Mouse (Mus musculus) testis, postnatal 14 days (tissue): Measurements from ENCODE around the gene Plxna4.
"Not testable (repeated sequence)": the region's sequence is repeated elsewhere in the genome, so short reads cannot be mapped to it uniquely, and the experiment has no call there.

Experiments
- DNase-seq: peaks from one replicate; pipeline ENCODE4 v3.0.0; 2021; ENCODE audit warnings: low spot score

Plxna4 gene

DNA sequence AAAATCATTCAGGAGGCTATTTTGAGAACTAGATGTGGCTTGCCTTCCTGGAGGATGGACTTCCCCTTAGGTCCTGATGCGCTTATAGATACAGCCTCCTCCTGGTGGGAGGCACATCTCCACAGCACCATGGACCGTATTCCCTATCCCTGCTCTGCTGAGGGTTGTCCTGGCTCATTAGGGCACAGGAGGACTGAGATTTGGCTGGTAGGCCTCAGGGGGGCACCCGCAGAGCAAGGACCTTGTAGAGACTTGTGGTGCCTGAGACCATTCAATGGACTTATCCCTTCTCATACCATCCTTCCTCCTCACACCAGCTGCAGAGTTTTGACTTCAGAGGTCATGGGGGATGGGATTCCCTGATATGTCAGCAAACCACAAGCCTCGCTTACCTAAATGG, 47.8 kb downstream of the Plxna4 start:
- no peak for DNase-seq

DNA sequence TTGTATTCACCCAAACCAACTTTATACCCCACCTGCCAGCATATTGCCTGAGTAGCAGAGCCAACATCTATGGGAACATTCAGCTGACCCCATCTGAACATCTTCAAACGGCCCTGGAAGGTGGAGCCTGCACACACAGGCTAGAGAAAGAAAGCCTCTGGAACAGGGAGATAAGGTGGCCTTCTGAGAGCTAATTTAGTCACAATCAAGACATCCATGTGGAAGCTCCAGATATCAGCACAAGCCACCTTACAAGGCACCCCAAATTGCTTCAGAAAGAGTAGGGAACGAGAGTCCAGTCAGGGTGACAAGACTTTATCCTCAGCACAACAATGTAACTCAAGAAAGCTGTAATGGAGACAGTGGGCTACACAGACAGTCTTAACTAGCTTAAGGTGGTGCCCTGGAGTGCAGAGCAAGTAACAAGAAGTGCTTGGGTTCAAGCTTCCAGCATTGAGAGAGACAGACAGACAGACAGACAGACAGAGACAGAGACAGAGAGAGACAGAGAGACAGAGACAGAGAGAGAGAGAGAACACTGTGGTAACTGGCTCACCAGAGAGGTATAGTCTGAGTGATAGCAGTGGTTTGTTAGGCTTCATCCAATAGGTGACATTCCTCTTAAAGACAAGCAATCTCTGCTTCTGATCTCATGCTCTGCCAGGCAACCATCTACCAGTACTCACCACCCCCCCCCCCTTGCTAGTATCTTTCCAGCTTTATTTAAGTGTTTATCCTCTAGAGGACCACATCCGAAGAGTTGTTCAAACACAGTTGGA, 53.8 kb downstream of the Plxna4 start:
- no peak for DNase-seq

DNA sequence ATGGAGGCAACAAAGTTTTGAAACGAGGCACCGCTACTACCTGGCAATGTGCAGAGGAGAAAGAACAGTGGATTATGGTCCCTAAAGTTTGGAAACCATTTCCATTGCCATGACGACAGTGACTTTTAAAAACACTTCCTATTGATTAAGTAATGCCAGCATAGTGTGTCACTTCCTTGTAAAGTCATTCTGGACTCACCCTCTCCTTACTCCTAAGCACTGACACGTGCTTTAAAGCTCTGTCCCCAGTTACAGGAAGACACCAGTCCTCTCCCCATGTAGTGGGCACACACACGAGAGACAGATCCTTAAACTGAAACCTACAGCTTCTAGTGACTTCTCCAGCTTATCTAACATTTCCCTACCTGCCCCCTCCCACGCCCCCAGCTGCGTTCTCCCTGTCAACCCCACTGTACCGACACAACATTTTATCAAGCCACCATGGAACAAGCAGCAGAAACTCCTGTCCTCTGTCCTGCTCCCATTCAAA, 59.9 kb downstream of the Plxna4 start:
- no peak for DNase-seq

DNA sequence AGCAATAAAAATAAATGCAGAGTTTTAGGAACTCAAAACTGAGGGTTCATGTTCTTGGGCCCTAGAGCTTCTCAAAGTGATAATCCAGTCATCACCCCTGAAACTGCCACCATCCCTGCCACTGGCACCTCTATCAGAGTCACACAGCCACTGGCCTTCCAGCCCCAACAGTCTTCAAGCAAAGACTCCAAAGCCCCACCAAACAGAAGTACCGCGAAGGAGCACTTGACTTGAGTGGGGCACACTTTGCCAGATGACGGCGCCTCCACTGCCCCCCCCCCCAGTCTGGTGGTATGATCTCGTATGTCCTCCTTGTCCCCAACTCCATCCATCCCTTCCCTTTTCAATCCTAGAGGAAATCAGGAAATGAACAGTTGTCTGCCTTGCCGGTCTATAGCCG, 60.5 kb downstream of the Plxna4 start:
- DNase-seq = no peak

DNA sequence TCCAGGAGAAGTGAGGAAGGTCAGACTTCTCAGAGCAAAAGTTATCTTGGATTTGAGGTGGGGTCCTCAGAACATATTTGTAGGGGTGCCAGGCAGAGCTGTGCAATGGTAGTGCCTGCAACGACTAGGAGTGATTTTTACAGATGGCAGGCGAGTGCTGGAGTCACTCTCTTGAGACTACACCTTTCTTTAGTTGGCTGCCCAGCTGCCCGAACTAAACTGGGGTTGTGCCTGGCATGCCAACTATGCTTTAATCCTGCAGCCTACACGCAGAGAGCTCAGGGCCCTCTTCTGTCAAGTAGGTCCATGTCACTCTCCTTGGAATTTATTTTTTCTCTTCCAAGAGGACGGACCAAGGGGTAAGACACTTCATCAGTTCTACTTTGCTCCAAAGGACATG, 61.2 kb downstream of the Plxna4 start:
- DNase-seq = no peak

GRCm38 (mm10) chr6:32520097-32520496, 67.9 kb downstream of the Plxna4 start:
- DNase-seq = no peak

GRCm38 (mm10) chr6:32518617-32519016, 69.4 kb downstream of the Plxna4 start:
- no peak for DNase-seq

DNA sequence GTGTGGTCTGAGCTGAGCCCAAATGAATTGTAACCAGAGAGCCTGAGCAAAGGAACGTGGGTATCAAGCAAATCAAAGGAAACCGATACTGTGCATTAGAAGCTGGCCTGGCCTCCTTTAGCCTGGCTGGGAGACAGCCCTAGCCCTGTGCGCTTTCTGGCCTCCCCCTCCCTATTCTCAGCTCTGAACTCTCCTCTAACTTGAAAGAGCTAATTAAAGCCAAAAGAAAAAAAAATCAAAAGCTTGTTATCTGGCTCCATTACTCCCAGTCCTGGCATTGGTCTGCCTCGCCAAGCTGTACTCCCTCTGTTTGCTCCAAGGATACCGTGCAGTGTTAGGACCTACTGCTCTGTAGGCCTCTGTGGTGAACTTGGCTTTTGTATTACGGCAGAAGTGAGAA, 73.9 kb downstream of the Plxna4 start:
- DNase-seq = peak; percentile 29

GRCm38 (mm10) chr6:32512010-32512409, 76.0 kb downstream of the Plxna4 start:
- no peak for DNase-seq

DNA sequence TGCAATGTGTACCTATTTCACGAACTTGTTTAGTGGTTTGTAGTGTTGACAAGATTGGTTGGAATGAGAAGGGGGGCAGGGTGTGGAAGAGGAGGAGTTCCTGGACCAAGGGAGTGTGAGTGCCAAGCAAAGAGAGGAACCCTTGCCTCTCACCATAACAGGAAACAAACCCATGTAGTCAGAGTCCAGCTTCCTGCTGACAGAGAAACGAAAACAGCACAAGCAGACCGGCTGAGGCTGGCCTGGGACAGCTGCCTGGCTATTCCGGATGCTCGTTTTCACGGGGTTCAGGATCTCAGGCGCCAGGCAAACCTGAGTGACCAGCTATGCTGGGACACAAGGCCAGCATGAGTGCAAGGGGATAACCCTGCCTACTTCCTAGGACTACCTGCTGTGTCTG, 77.1 kb downstream of the Plxna4 start:
- no peak for DNase-seq

- no peak for DNase-seq
These were observed 77.5 kb downstream of the Plxna4 start for GRCm38 (mm10) chr6:32510491-32510890.

- no peak for DNase-seq
These were observed 78.9 kb downstream of the Plxna4 start for GRCm38 (mm10) chr6:32509046-32509445.

DNA sequence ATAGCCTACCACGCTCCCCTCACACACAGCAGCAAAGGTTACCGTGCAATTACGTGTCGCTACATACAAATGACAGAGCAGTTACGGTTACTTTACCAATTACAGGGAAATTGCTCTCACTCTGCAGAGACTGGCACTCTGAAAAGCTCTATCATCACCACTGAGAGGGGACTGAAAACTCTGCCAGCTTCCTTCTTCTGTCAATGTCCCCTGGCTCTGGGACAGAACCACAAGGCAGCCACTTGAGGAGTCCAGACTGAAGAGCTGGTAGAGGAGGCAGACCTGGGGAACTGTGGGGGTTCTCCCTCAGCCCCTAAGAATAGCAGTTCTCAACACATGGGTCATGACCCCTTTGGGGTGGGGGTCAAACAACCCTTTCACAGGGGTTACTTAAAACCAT, 83.0 kb downstream of the Plxna4 start:
- no peak for DNase-seq

DNA sequence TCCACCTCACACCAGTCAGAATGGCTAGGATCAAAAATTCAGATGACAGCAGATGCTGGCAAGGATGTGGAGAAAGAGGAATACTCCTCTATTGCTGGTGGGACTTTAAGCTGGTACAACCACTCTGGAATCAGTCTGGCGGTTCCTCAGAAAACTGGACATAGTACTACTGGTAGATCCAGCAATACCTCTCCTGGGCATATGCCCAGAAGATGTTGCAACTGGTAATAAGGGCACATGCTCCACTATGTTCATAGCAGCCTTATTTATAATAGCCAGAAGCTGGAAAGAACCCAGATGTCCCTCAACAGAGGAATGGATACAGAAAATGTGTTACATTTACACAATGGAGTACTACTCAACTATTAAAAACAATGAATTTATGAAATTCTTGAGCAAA, 86.8 kb downstream of the Plxna4 start:
- DNase-seq = not testable (repeated sequence)

- no peak for DNase-seq
These were observed 89.9 kb downstream of the Plxna4 start for GRCm38 (mm10) chr6:32498106-32498505.

DNA sequence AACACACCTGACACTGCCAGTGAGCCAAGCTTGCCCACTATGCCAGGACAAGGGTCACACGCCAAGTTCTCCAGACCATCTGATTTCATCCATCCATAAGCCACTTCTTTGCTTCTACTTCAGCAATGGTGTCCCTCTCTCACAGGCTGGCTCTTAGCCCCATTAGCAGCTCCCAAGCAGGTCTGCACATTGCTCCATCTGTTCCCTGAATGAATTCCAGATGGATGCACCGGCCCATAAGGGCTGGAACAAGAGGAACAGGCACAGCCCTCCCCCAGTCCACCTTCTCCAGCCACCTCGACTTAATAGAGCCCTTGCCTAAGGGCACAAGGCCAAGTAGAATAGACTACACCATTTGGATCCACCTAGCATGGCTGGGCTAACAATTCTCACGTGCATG, 91.9 kb downstream of the Plxna4 start:
- DNase-seq = no peak

DNA sequence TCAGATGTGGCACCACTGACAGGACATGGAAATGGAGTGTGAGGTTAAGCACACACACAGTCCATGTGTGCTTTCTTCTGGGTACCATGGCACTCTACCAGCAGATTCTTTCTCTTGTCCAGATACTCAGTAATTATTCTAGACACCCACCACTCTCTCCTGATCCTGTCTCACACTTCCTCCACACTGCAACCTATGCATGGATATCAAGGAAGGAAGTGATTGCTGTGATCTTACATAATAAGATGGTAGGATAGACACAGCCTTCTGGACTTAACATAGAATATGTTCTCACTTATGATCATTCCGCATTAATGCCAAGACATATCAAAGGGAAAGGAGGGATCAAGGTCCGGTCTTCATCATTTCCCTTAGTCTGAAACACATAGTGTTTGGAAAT, 92.5 kb downstream of the Plxna4 start:
- DNase-seq = no peak

- peak; percentile 38 for DNase-seq
These were observed 94.4 kb downstream of the Plxna4 start for GRCm38 (mm10) chr6:32493557-32493956.

DNA sequence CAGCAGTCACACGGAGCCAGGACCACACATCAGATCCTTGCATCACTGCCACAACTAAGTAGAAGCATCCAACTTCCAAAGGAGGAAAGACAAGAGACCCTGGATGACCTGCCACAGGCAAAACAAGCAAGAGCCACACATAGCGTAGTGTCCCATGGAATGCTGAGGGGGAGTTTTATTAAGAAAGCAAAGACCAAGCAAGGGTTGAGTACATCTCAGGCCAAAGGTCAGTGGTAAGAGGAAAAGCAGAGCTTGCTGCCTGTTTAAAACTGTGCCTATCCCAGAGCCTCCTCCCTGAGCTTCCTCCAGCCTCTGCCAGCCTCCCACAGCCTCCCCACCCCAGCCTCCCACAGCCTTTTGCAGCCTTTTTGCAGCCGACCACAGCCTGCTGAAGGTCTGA, 100.9 kb downstream of the Plxna4 start:
- no peak for DNase-seq

DNA sequence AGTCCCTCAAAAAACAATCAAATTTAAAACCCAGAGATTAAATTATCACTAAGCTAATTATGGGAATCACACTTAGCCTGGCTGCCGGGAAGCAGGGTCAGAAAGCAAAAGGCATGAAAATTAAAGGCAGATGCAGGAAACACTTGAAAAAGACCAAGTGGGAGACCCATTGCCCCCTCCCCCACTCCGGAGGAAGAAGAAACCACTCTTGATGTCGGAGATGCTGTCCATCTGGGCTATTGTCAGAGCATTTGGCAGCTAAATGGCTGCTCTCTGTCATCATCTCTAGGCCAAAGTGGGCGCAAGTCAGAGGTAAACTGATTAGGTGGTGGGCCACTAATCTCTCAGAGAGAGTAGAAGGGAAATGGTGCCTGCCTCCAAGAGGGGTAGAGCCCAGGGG, 105.5 kb downstream of the Plxna4 start:
- no peak for DNase-seq

- DNase-seq = no peak
These were observed 107.3 kb downstream of the Plxna4 start for GRCm38 (mm10) chr6:32480741-32481140.

GRCm38 (mm10) chr6:32479765-32480164, 108.2 kb downstream of the Plxna4 start:
- DNase-seq = no peak

GRCm38 (mm10) chr6:32479193-32479758, 108.7 kb downstream of the Plxna4 start:
- peak; percentile 9 for DNase-seq

GRCm38 (mm10) chr6:32475958-32476357, 112.0 kb downstream of the Plxna4 start:
- DNase-seq = no peak
